Mouse (Mus musculus): Measurements from ENCODE around the gene Pknox1. TPM values are rescaled to one million over a fixed set of nuclear protein-coding genes. Genes with fewer than 3 reads are reported as not detected.

Pknox1 gene
- polyA plus RNA-seq (2014; fragmentation: Nextera tagmentation; extraction: Ambion mirVana): 39.4 and 43.5 TPM in 2 replicates

DNA sequence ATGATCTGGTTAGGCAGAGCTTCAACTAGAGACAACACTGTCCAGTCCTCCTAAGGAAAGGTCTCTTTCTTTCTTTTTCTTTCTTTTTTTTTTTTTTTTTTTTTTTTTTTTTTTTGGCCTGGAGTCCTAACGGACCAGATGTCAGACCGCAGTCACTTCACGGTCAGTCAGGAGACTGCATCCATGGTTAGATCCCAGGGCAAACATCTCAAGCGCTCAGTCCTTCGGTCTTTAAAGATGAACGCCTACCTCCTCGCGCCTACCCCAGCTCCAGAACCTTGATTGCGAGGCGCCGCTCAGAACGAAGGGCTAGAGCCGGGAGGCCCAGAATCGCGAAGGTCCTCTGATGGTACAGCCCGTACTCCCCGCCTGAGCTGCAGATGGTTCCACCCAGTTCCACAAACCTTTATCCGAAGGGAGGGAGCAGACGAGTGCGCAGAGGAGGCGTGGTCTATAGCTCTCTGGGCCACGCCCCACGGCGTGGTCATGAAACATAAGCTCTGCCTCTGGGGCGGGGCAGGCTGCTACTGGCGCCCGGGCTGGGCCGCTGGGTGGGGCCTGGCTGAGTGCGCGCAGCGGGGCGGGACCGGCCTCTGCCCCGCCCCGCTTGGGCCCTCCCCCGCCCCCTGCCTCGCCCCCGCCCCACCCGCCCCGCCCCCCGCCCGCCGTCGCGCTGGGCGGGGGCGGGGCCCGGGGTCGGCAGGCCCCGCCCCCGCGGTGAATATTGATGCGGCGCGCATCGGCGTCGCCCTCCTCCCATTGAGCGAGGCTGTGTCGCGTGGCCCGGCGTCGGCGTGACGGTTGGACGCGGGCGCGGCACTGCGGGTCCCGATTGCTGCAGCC is at the start of gene Pknox1:
TSS of gene Pknox1 (plus strand) at position 720 of the 843 bp plus-strand sequence.
- WGBS: 0% methylated on average over 53 of the region's 72 CpGs

GRCm38 (mm10) chr17:31519344-31519945 is 45.1 kb upstream of the Pknox1 start:
- DNase-seq (ENCODE audit: low spot score): no peak
- H3K27me3 ChIP-seq (replicated peaks; ENCODE audit: control insufficient read depth, insufficient read depth, low read length): no peaks in the 10 kb centered on the region
- H3K9me3 ChIP-seq (ENCODE audit: control insufficient read depth, low read length): no peaks in the 10 kb centered on the region
- ATAC-seq (replicated peaks; ENCODE audit: low FRiP score, low TSS enrichment, low read depth): no peak; the same call in 1 of the 2 replicates
- WGBS: 4% methylated on average over 7 of the region's 7 CpGs
- no peak overlapping the region for H3K9ac ChIP-seq (ENCODE audit: low read length)
- peaks cover 16% of the 10 kb centered on the region for H3K4me1 ChIP-seq (replicated peaks; ENCODE audit: control insufficient read depth, insufficient read depth, low read length)
- H3K4me3 ChIP-seq (ENCODE audit: low read depth, low read length): peak overlapping the region; percentile 92
- peak overlapping the region; percentile 81 for H3K27ac ChIP-seq (ENCODE audit: low read depth)
- H3K36me3 ChIP-seq (ENCODE audit: control insufficient read depth, insufficient read depth, low read length): peaks cover 22% of the 10 kb centered on the region
- peak overlapping the region; percentile 76 for H3K4me2 ChIP-seq (ENCODE audit: low read length)

More for the DNA sequence above, at the start of gene Pknox1:
- DNase-seq (ENCODE audit: low spot score): peak; percentile 98
- H3K4me3 ChIP-seq (ENCODE audit: low read depth, low read length): peak within 1 kb of the TSS; percentile 77
- H3K27me3 ChIP-seq (replicated peaks; ENCODE audit: control insufficient read depth, insufficient read depth, low read length): no peaks in the 10 kb centered on the region
- H3K36me3 ChIP-seq (ENCODE audit: control insufficient read depth, insufficient read depth, low read length): no peaks in the 10 kb centered on the region
- no peaks in the 10 kb centered on the region for H3K9me3 ChIP-seq (ENCODE audit: control insufficient read depth, low read length)
- H3K27ac ChIP-seq (ENCODE audit: low read depth): peak within 1 kb of the TSS; percentile 93
- H3K4me1 ChIP-seq (replicated peaks; ENCODE audit: control insufficient read depth, insufficient read depth, low read length): peaks cover 27% of the 10 kb centered on the region
- peak; percentile 94 for ATAC-seq (replicated peaks; ENCODE audit: low FRiP score, low TSS enrichment, low read depth)
- H3K4me2 ChIP-seq (ENCODE audit: low read length): peak within 1 kb of the TSS; percentile 72
- peak within 1 kb of the TSS; percentile 93 for H3K9ac ChIP-seq (ENCODE audit: low read length)

GRCm38 (mm10) chr17:31519946-31520838 is 44.3 kb upstream of the Pknox1 start, which contains the start of the genes Wdr4 and Ndufv3:
Gene Wdr4, minus strand, starts transcription at chr17:31519980.
Gene Ndufv3, plus strand, starts transcription at chr17:31520115.
- Histone ChIP-seq H3K9me3 (ENCODE audit: control insufficient read depth, low read length) (no peaks in the 10 kb centered on the region), H3K9ac (ENCODE audit: low read length) (peak within 1 kb of the TSS; percentile 74), H3K4me3 (ENCODE audit: low read depth, low read length) (peak within 1 kb of the TSS; percentile 92), H3K4me2 (ENCODE audit: low read length) (peak within 1 kb of the TSS; percentile 76), H3K4me1 (replicated peaks; ENCODE audit: control insufficient read depth, insufficient read depth, low read length) (peaks cover 16% of the 10 kb centered on the region), H3K36me3 (ENCODE audit: control insufficient read depth, insufficient read depth, low read length) (peaks cover 23% of the 10 kb centered on the region), H3K27me3 (replicated peaks; ENCODE audit: control insufficient read depth, insufficient read depth, low read length) (no peaks in the 10 kb centered on the region), H3K27ac (ENCODE audit: low read depth) (peak within 1 kb of the TSS; percentile 81)
- under 1% methylated on average over 45 of the region's 45 CpGs for WGBS
- peak; percentile 95 for DNase-seq (ENCODE audit: low spot score)
- ATAC-seq (replicated peaks; ENCODE audit: low FRiP score, low TSS enrichment, low read depth): peak; percentile 97

DNA sequence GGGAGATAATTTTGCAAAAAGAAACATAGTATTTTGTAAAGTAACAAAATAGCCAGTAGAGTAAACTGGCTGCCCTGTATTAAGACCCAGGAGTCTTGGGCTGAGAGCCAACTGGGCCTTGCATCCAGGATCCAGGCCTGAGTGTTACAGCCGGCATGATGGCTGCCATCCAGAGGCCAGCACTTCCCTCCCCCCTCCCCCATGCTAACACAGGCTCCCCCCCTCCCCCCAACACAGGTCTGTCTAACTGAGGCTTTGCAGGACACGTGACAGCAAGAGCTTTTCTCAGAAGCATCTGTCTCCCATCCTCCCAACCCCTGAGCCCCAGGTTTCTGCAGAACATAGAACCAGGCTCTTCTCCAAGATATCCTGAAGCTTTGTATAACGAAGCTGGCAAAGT is 43.6 kb upstream of the Pknox1 start:
- ATAC-seq (replicated peaks; ENCODE audit: low FRiP score, low TSS enrichment, low read depth): 0 out of 2 replicates have a peak, but pooled peaks have one; percentile 4
- no peak for DNase-seq (ENCODE audit: low spot score)
- H3K27ac ChIP-seq (ENCODE audit: low read depth): peak overlapping the region; percentile 81

GRCm38 (mm10) chr17:31521948-31522347 is 42.6 kb upstream of the Pknox1 start:
- peaks cover 16% of the 10 kb centered on the region for H3K4me1 ChIP-seq (replicated peaks; ENCODE audit: control insufficient read depth, insufficient read depth, low read length)
- H3K27ac ChIP-seq (ENCODE audit: low read depth): peak overlapping the region; percentile 54; the same call in 1 of the 2 replicates
- no peaks in the 10 kb centered on the region for H3K9me3 ChIP-seq (ENCODE audit: control insufficient read depth, low read length)
- WGBS: 87% methylated on average over 6 of the region's 6 CpGs
- no peak for DNase-seq (ENCODE audit: low spot score)
- H3K9ac ChIP-seq (ENCODE audit: low read length): peak overlapping the region; percentile 16; the same call in 1 of the 2 replicates
- peaks cover 27% of the 10 kb centered on the region for H3K36me3 ChIP-seq (ENCODE audit: control insufficient read depth, insufficient read depth, low read length)
- H3K27me3 ChIP-seq (replicated peaks; ENCODE audit: control insufficient read depth, insufficient read depth, low read length): no peaks in the 10 kb centered on the region
- peak overlapping the region; percentile 76 for H3K4me2 ChIP-seq (ENCODE audit: low read length)
- no peak overlapping the region for H3K4me3 ChIP-seq (ENCODE audit: low read depth, low read length)
- no peak for ATAC-seq (replicated peaks; ENCODE audit: low FRiP score, low TSS enrichment, low read depth)

More for the DNA sequence above, 43.6 kb upstream of the Pknox1 start:
- Histone ChIP-seq H3K27me3 (replicated peaks; ENCODE audit: control insufficient read depth, insufficient read depth, low read length) (no peaks in the 10 kb centered on the region), H3K9ac (ENCODE audit: low read length) (peak overlapping the region; percentile 74), H3K4me3 (ENCODE audit: low read depth, low read length) (peak overlapping the region; percentile 92), H3K4me1 (replicated peaks; ENCODE audit: control insufficient read depth, insufficient read depth, low read length) (peaks cover 16% of the 10 kb centered on the region), H3K4me2 (ENCODE audit: low read length) (peak overlapping the region; percentile 76), H3K36me3 (ENCODE audit: control insufficient read depth, insufficient read depth, low read length) (peaks cover 23% of the 10 kb centered on the region), H3K9me3 (ENCODE audit: control insufficient read depth, low read length) (no peaks in the 10 kb centered on the region)
- WGBS: 12% methylated on average over 3 of the region's 3 CpGs

DNA sequence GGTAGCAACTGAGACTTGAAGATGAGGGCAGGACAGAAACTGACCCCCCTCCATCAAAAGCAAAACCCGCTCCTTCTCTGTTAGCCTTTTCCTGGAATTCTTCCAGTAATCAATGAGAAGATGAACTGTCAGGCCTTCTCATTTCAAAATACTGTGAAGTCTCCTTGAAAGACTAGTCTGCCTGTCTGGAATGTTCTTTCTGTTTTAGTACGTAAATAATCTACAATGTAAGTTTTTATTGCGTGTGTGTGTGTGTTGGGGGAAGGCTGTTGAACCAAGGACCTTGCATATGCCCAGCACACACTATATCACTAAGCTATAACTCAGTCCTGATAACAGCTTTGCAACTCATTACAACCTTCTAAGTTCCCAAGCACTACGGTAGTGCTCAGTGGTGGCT is 39.4 kb upstream of the Pknox1 start:
- WGBS: 86% methylated on average over 4 of the region's 4 CpGs
- H3K4me3 ChIP-seq (ENCODE audit: low read depth, low read length): no peak overlapping the region

GRCm38 (mm10) chr17:31525816-31526215 is 38.7 kb upstream of the Pknox1 start:
- no peak for ATAC-seq (replicated peaks; ENCODE audit: low FRiP score, low TSS enrichment, low read depth)
- 94% methylated on average over 3 of the region's 3 CpGs for WGBS
- H3K36me3 ChIP-seq (ENCODE audit: control insufficient read depth, insufficient read depth, low read length): peaks cover 59% of the 10 kb centered on the region

More for the DNA sequence above, 39.4 kb upstream of the Pknox1 start:
- no peaks in the 10 kb centered on the region for H3K27me3 ChIP-seq (replicated peaks; ENCODE audit: control insufficient read depth, insufficient read depth, low read length)
- peaks cover 13% of the 10 kb centered on the region for H3K4me1 ChIP-seq (replicated peaks; ENCODE audit: control insufficient read depth, insufficient read depth, low read length)
- peaks cover 53% of the 10 kb centered on the region for H3K36me3 ChIP-seq (ENCODE audit: control insufficient read depth, insufficient read depth, low read length)
- DNase-seq (ENCODE audit: low spot score): no peak
- no peak overlapping the region for H3K4me2 ChIP-seq (ENCODE audit: low read length)
- no peak overlapping the region for H3K27ac ChIP-seq (ENCODE audit: low read depth)
- H3K9ac ChIP-seq (ENCODE audit: low read length): no peak overlapping the region
- no peaks in the 10 kb centered on the region for H3K9me3 ChIP-seq (ENCODE audit: control insufficient read depth, low read length)
- no peak for ATAC-seq (replicated peaks; ENCODE audit: low FRiP score, low TSS enrichment, low read depth)

GRCm38 (mm10) chr17:31529314-31529713 is 35.2 kb upstream of the Pknox1 start:
- H3K9me3 ChIP-seq (ENCODE audit: control insufficient read depth, low read length): no peaks in the 10 kb centered on the region
- H3K4me2 ChIP-seq (ENCODE audit: low read length): no peak overlapping the region
- WGBS: 32% methylated on average over 15 of the region's 15 CpGs
- no peaks in the 10 kb centered on the region for H3K4me1 ChIP-seq (replicated peaks; ENCODE audit: control insufficient read depth, insufficient read depth, low read length)
- no peak overlapping the region for H3K9ac ChIP-seq (ENCODE audit: low read length)
- H3K36me3 ChIP-seq (ENCODE audit: control insufficient read depth, insufficient read depth, low read length): peaks cover 49% of the 10 kb centered on the region
- ATAC-seq (replicated peaks; ENCODE audit: low FRiP score, low TSS enrichment, low read depth): no peak
- no peaks in the 10 kb centered on the region for H3K27me3 ChIP-seq (replicated peaks; ENCODE audit: control insufficient read depth, insufficient read depth, low read length)
- DNase-seq (ENCODE audit: low spot score): peak; percentile 78
- no peak overlapping the region for H3K4me3 ChIP-seq (ENCODE audit: low read depth, low read length)
- no peak overlapping the region for H3K27ac ChIP-seq (ENCODE audit: low read depth)

More at GRCm38 (mm10) chr17:31525816-31526215, 38.7 kb upstream of the Pknox1 start:
- peaks cover 12% of the 10 kb centered on the region for H3K4me1 ChIP-seq (replicated peaks; ENCODE audit: control insufficient read depth, insufficient read depth, low read length)
- DNase-seq (ENCODE audit: low spot score): no peak
- no peak overlapping the region for H3K4me3 ChIP-seq (ENCODE audit: low read depth, low read length)
- no peak overlapping the region for H3K4me2 ChIP-seq (ENCODE audit: low read length)
- no peaks in the 10 kb centered on the region for H3K9me3 ChIP-seq (ENCODE audit: control insufficient read depth, low read length)
- no peak overlapping the region for H3K9ac ChIP-seq (ENCODE audit: low read length)
- H3K27ac ChIP-seq (ENCODE audit: low read depth): no peak overlapping the region
- no peaks in the 10 kb centered on the region for H3K27me3 ChIP-seq (replicated peaks; ENCODE audit: control insufficient read depth, insufficient read depth, low read length)

Data from intestine, embryonic 14.5 days (tissue).